Mouse (Mus musculus) midbrain, embryonic 16.5 days (tissue): ENCODE results near the gene Mark4. TPM values are rescaled to one million over a fixed set of nuclear protein-coding genes. Genes with fewer than 3 reads are reported as not detected.

Experiments used
- ATAC-seq: fragments of 200-750 bp; cut with Nextera tagmentation; 2 replicates; pipeline ENCODE4 v1.8.0; 2017; ENCODE audit warnings: moderate TSS enrichment
- H3K27ac ChIP-seq: fragments of 300-500 bp; sonication (generic); 2 replicates; pipeline ENCODE4 v1.5.1; 2014; ENCODE audit warnings: mild to moderate bottlenecking, low read length, mixed read lengths
- H3K27me3 ChIP-seq: fragments of 300-500 bp; sonication (generic); 2 replicates; pipeline ENCODE4 v1.6.1; 2014; ENCODE audit warnings: low read depth, low read length, mixed read lengths; ENCODE audit not compliant: control insufficient read depth, insufficient read depth
- H3K36me3 ChIP-seq: fragments of 300-500 bp; sonication (generic); 2 replicates; pipeline ENCODE4 v1.6.1; 2014; ENCODE audit warnings: mild to moderate bottlenecking, low read length, moderate library complexity, mixed read lengths; ENCODE audit not compliant: control insufficient read depth, insufficient read depth
- H3K4me1 ChIP-seq: fragments of 300-500 bp; sonication (generic); 2 replicates; pipeline ENCODE4 v1.6.1; 2014; ENCODE audit warnings: mild to moderate bottlenecking, low read length, mixed read lengths; ENCODE audit not compliant: control insufficient read depth, insufficient read depth
- H3K4me2 ChIP-seq: fragments of 300-500 bp; sonication (generic); 2 replicates; pipeline ENCODE4 v1.6.1; 2014; ENCODE audit warnings: mild to moderate bottlenecking, low read length, mixed read lengths
- H3K4me3 ChIP-seq: fragments of 300-500 bp; sonication (generic); 2 replicates; pipeline ENCODE4 v1.5.1; 2014; ENCODE audit warnings: low read depth, mild to moderate bottlenecking, low read length, moderate library complexity, mixed read lengths
- H3K9ac ChIP-seq: fragments of 300-500 bp; sonication (generic); 2 replicates; pipeline ENCODE4 v1.6.1; 2014; ENCODE audit warnings: low read depth, low read length, mixed read lengths
- H3K9me3 ChIP-seq: fragments of 300-500 bp; sonication (generic); replicated peaks from 2 replicates; pipeline ENCODE4 v1.6.1; 2014; ENCODE audit warnings: mild to moderate bottlenecking, low read length, mixed read lengths; ENCODE audit not compliant: control insufficient read depth, poor library complexity, severe bottlenecking
- WGBS: fragments of 180-500 bp; shearing (Covaris S2); extraction: QIAGEN DNeasy Blood & Tissue Kit; methylation state at CpG from one replicate; pipeline ENCODE4 v1.1.7; 2014; 5-methylcytosine and 5-hydroxymethylcytosine counted together
- polyA plus RNA-seq: library from polyadenylated mRNA; unstranded; fragments of >200 nt; fragmentation: Nextera tagmentation; extraction: Ambion mirVana; gene quantifications from 2 replicates; pipeline ENCODE4 v1.2.1, GENCODE M21; 2015

The Mark4 gene
- polyA plus RNA-seq, 1 experiment from 2014 or later = 14.8 TPM

DNA sequence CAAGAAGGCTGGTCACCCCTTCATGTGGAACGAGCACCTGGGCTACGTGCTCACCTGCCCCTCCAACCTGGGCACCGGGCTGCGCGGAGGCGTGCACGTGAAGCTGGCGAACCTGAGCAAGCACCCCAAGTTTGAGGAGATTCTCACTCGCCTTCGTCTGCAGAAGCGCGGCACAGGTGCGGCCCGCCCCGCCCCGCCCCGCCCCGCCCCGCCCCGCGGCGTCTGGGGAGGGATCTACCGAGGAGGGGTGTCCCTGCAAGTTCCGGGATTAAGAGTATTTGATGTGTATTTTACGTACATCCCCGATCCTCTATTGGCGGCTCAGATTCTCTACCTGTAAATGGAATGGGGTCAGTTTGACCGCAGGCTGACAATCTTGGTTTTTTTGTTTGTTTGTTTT, 38.5 kb downstream of the Mark4 start:
- H3K36me3 ChIP-seq = peaks cover 2% of the 10 kb centered on the region
- no peak overlapping the region; the same call in 1 of the 2 replicates for H3K4me2 ChIP-seq
- ATAC-seq = no peak
- 9% methylated on average over 27 of the region's 28 CpGs for WGBS
- H3K4me3 ChIP-seq = no peak overlapping the region
- peaks cover 16% of the 10 kb centered on the region for H3K27me3 ChIP-seq
- no peak overlapping the region for H3K9ac ChIP-seq
- H3K9me3 ChIP-seq = no peaks in the 10 kb centered on the region
- no peak overlapping the region for H3K27ac ChIP-seq
- H3K4me1 ChIP-seq = peaks cover 3% of the 10 kb centered on the region

- WGBS = 85% methylated on average over 15 of the region's 15 CpGs
- Histone ChIP-seq H3K4me2 (no peak overlapping the region), H3K36me3 (no peaks in the 10 kb centered on the region), H3K27ac (no peak overlapping the region), H3K9me3 (no peaks in the 10 kb centered on the region), H3K27me3 (peaks cover 18% of the 10 kb centered on the region), H3K4me1 (peaks cover 3% of the 10 kb centered on the region), H3K9ac (no peak overlapping the region), H3K4me3 (no peak overlapping the region)
- ATAC-seq = no peak
Observed at GRCm38 (mm10) chr7:19416590-19416989, 42.0 kb downstream of the Mark4 start.

DNA sequence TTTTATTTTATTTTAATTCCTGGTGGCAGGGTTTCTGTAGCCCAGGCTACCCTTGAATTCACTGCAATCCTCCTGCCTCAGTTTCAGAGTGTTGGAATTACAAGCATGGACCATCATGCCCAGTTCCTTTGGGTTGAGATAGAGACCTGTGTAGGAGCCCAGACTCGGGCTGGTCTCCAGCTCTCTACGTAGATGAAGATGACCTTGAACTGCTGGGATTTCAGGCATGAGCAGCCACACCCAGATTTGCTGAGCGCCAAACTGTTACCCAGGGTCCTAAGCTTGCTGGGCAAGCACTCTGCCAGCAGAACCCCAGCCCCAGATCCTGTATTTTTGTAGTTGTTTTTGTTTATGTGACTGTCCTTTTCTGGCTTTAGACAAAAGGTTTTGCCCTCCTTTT, 45.1 kb downstream of the Mark4 start:
- WGBS = 92% methylated on average over 3 of the region's 3 CpGs
- no peak overlapping the region for H3K27ac ChIP-seq
- no peak overlapping the region for H3K9ac ChIP-seq
- H3K4me3 ChIP-seq = no peak overlapping the region
- peaks cover 3% of the 10 kb centered on the region for H3K27me3 ChIP-seq
- H3K9me3 ChIP-seq = no peaks in the 10 kb centered on the region
- no peak overlapping the region for H3K4me2 ChIP-seq
- H3K36me3 ChIP-seq = no peaks in the 10 kb centered on the region
- H3K4me1 ChIP-seq = no peaks in the 10 kb centered on the region
- no peak for ATAC-seq

DNA sequence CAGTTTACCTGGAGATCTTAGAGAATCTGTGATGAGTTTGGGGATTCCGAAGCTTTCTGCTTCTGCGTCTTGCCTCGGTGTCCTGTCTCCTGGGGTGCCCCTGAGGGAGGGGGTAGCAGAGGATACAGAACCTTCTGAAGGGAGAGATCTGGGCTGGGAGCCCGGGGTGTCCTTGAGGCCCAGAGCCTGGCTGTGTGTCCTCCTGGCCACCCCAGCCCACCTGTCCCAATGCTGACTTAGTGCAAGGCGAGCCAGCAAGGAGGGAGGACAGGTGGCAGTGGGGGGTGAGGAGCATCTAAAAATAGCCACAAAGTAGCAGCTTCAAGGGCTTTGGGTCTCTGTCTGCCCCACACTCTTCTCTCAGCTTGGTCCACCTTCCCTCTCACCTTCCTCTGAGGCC, 46.8 kb downstream of the Mark4 start:
- H3K4me2 ChIP-seq = no peak overlapping the region
- H3K9ac ChIP-seq = no peak overlapping the region
- peaks cover 3% of the 10 kb centered on the region; the same call in 1 of the 2 replicates for H3K27me3 ChIP-seq
- WGBS = 82% methylated on average over 5 of the region's 5 CpGs
- H3K27ac ChIP-seq = no peak overlapping the region
- H3K4me1 ChIP-seq = no peaks in the 10 kb centered on the region
- H3K36me3 ChIP-seq = no peaks in the 10 kb centered on the region
- no peak for ATAC-seq
- H3K9me3 ChIP-seq = no peaks in the 10 kb centered on the region
- no peak overlapping the region for H3K4me3 ChIP-seq

- no peak overlapping the region for H3K9ac ChIP-seq
- no peaks in the 10 kb centered on the region for H3K4me1 ChIP-seq
- H3K36me3 ChIP-seq = no peaks in the 10 kb centered on the region
- H3K27me3 ChIP-seq = peaks cover 3% of the 10 kb centered on the region; the same call in 1 of the 2 replicates
- H3K4me3 ChIP-seq = no peak overlapping the region
- WGBS = 75% methylated on average over 11 of the region's 11 CpGs
- ATAC-seq = no peak
- no peak overlapping the region for H3K27ac ChIP-seq
- no peak overlapping the region for H3K4me2 ChIP-seq
- H3K9me3 ChIP-seq = no peaks in the 10 kb centered on the region
Observed at GRCm38 (mm10) chr7:19410766-19411344, 47.8 kb downstream of the Mark4 start.

GRCm38 (mm10) chr7:19409753-19410152, 48.9 kb downstream of the Mark4 start:
- H3K27ac ChIP-seq = no peak overlapping the region
- H3K4me2 ChIP-seq = no peak overlapping the region
- H3K9me3 ChIP-seq = no peaks in the 10 kb centered on the region
- no peak overlapping the region for H3K4me3 ChIP-seq
- WGBS = 74% methylated on average over 6 of the region's 6 CpGs
- no peaks in the 10 kb centered on the region for H3K36me3 ChIP-seq
- H3K27me3 ChIP-seq = peaks cover 2% of the 10 kb centered on the region
- H3K4me1 ChIP-seq = no peaks in the 10 kb centered on the region
- no peak for ATAC-seq
- H3K9ac ChIP-seq = no peak overlapping the region

DNA sequence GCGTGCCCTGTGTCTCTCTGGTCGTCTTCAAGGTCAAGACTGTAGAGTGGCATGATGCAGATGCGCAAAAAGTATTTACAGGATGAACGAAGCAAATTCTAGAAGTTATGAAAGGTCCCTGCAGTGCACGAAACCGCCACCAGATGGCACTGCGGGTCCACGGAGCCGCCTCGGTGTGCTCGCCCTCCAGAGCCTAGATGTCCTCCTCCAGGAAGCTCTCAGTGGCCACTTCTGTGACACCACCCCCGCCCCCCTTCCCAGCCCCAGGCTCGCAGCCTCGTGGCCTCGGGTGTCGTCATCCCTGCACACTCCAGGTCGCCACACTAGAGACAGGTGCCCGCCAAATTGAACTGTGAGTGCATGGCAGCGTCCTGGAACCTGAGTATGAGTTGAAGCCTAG, 53.2 kb downstream of the Mark4 start:
- WGBS = 4% methylated on average over 19 of the region's 19 CpGs
- H3K27me3 ChIP-seq = peaks cover 26% of the 10 kb centered on the region
- peak; percentile 67; the same call in 1 of the 2 replicates for ATAC-seq

DNA sequence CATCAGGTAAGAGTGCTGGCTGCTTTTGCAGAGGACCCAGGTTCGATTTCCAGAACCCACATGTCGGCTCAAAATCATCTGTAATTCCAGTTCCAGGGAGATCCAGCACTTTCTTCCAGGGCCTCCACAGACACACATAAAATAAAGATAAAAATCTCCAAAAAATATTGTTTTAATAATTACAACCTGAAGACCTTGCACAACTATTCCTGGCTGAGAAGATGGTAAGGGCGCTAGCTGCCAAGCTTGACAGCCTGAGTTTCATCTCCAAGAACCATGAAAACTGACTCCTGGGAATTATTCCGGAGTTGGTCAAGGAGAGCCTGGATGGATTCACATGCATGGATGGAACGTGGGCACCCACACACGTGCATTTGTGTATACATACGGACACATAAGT, 54.1 kb downstream of the Mark4 start, which contains the start of gene Ckm:
TSS of gene Ckm (plus strand) at position 301 of the 400 bp plus-strand sequence.
- peak within 1 kb of the TSS; percentile 53 for H3K4me3 ChIP-seq
- H3K4me2 ChIP-seq = peak within 1 kb of the TSS; percentile 93
- H3K27ac ChIP-seq = no peak within 1 kb of the TSS
- H3K9ac ChIP-seq = peak within 1 kb of the TSS; percentile 59
- no peaks in the 10 kb centered on the region for H3K9me3 ChIP-seq
- no peaks in the 10 kb centered on the region for H3K36me3 ChIP-seq
- WGBS = 53% methylated on average over 7 of the region's 7 CpGs
- ATAC-seq = no peak
- H3K27me3 ChIP-seq = peaks cover 29% of the 10 kb centered on the region
- peaks cover 3% of the 10 kb centered on the region for H3K4me1 ChIP-seq

More for the DNA sequence above, 53.2 kb downstream of the Mark4 start:
- Histone ChIP-seq H3K9me3 (no peaks in the 10 kb centered on the region), H3K4me3 (no peak overlapping the region), H3K27ac (no peak overlapping the region), H3K4me2 (peak overlapping the region; percentile 41; the same call in 1 of the 2 replicates), H3K36me3 (no peaks in the 10 kb centered on the region), H3K4me1 (no peaks in the 10 kb centered on the region), H3K9ac (no peak overlapping the region)

- WGBS = 1% methylated on average over 62 of the region's 62 CpGs
- H3K9ac ChIP-seq = peak within 1 kb of the TSS; percentile 59
- no peaks in the 10 kb centered on the region for H3K9me3 ChIP-seq
- H3K4me1 ChIP-seq = peaks cover 3% of the 10 kb centered on the region
- ATAC-seq = no peak; the same call in 1 of the 2 replicates
- peaks cover 33% of the 10 kb centered on the region for H3K27me3 ChIP-seq
- peak within 1 kb of the TSS; percentile 53 for H3K4me3 ChIP-seq
- H3K4me2 ChIP-seq = peak within 1 kb of the TSS; percentile 93
- H3K36me3 ChIP-seq = no peaks in the 10 kb centered on the region
- H3K27ac ChIP-seq = no peak within 1 kb of the TSS
Observed at GRCm38 (mm10) chr7:19403731-19404296, 54.8 kb downstream of the Mark4 start, which contains the start of gene Klc3. TSS of gene Klc3 (minus strand) at chr7:19404104.
